Mouse (Mus musculus) kidney, adult 2 months (tissue): ENCODE results near the gene Grifin. TPM values are rescaled to one million over a fixed set of nuclear protein-coding genes. Genes with fewer than 3 reads are reported as not detected.

ENCODE experiments used
- DNase-seq: peaks from one replicate; pipeline ENCODE4 v3.0.0; 2021
- H3K27ac ChIP-seq: fragments of 200-500 bp; 2 replicates; pipeline ENCODE4 v1.5.1; 2012; ENCODE audit warnings: low read depth, low read length, control low read depth, inconsistent platforms; ENCODE audit not compliant: insufficient read depth
- H3K27me3 ChIP-seq: fragments of 200-500 bp; replicated peaks from 2 replicates; pipeline ENCODE4 v1.6.1; 2012; ENCODE audit warnings: mild to moderate bottlenecking, moderate library complexity, low read length, inconsistent platforms; ENCODE audit not compliant: control insufficient read depth, insufficient read depth
- H3K36me3 ChIP-seq: fragments of 200-500 bp; 2 replicates; pipeline ENCODE4 v1.6.1; 2012; ENCODE audit warnings: mild to moderate bottlenecking, moderate library complexity, low read length, inconsistent platforms; ENCODE audit not compliant: control insufficient read depth, insufficient read depth
- H3K4me1 ChIP-seq: fragments of 200-500 bp; 2 replicates; pipeline ENCODE4 v1.6.1; 2011; ENCODE audit warnings: low read length; ENCODE audit not compliant: control insufficient read depth, insufficient read depth
- H3K4me3 ChIP-seq: fragments of 200-500 bp; 2 replicates; pipeline ENCODE4 v1.5.1; 2011; ENCODE audit warnings: mild to moderate bottlenecking, low read depth, low read length, control low read depth; ENCODE audit not compliant: insufficient read depth
- CTCF ChIP-seq: fragments of 200-500 bp; conservative IDR thresholded peaks from 2 replicates; pipeline ENCODE4 v1.5.1; 2011; ENCODE audit warnings: low read depth, mild to moderate bottlenecking, control low read depth, low read length, moderate library complexity, mixed read lengths; ENCODE audit not compliant: insufficient read depth, insufficient read length
- POLR2A ChIP-seq: fragments of 200-500 bp; IDR thresholded peaks from one replicate; pipeline ENCODE4 v1.6.1; 2011; ENCODE audit warnings: low read depth, low read length, control low read depth
- WGBS: fragments of 180-500 bp; shearing (Covaris S2); methylation state at CpG from one replicate; pipeline ENCODE4 v1.1.7; 2018; 5-methylcytosine and 5-hydroxymethylcytosine counted together
- polyA plus RNA-seq: library from polyadenylated mRNA; depleted of rRNA; stranded (reverse); fragments of >200 nt; gene quantifications from 2 replicates; pipeline ENCODE4 v1.2.3, GENCODE M21; 2012

The Grifin gene
- polyA plus RNA-seq, 1 experiment, result not detected

DNA sequence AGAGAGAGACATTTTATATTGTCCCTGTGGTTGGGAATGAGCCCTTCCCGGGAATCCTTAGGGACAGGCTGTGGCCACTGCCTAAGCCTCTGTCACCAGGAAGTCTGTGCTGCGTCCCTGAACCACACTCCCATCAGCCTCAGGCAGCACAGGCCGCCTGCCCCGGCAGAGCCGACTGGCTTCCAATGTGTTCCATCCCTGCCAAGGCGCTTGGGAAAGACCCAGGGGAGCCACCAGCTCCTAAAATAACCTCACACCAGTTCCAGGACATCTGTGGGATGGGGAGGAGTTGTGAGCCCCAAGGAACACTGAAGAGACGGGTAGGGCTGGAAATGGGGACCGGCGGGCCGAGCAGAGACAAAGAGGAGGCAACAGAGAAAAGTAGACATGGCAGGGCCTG lies 6.8 kb upstream of the Grifin start:
- no peaks in the 10 kb centered on the region for H3K27me3 ChIP-seq
- no peaks in the 10 kb centered on the region for H3K36me3 ChIP-seq
- H3K27ac ChIP-seq, result peak overlapping the region; percentile 49; the same call in 1 of the 2 replicates
- no peak overlapping the region for H3K4me3 ChIP-seq
- TF ChIP-seq POLR2A (no peak), CTCF (no peak)
- WGBS, result 53% methylated on average over 10 of the region's 10 CpGs
- no peaks in the 10 kb centered on the region for H3K4me1 ChIP-seq
- DNase-seq, result peak; percentile 75

DNA sequence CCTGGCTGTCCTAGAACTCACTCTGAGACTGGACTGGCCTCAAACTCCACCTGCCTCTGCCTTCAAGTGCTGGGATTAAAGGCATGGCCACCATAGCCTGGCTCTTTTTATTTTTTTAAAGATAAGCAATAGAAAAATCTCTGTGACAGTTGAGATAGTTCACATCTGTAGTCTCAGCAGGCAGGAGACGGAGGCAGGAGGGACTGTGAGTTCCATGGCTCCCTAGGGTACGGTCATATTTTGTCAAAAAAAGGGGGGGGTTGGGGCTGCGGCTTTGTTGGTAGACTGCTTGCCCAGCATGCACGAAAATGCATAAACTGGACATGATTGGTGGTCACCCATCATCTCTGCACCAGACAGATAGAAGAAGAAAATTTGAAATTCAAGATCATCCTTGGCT lies 6.3 kb upstream of the Grifin start:
- H3K27ac ChIP-seq, result no peak overlapping the region
- H3K4me1 ChIP-seq, result no peaks in the 10 kb centered on the region
- no peak overlapping the region for H3K4me3 ChIP-seq
- no peaks in the 10 kb centered on the region for H3K27me3 ChIP-seq
- 75% methylated on average over 4 of the region's 4 CpGs for WGBS
- no peaks in the 10 kb centered on the region for H3K36me3 ChIP-seq
- TF ChIP-seq CTCF, result no peak
- TF ChIP-seq POLR2A, result no peak
- DNase-seq, result no peak

DNA sequence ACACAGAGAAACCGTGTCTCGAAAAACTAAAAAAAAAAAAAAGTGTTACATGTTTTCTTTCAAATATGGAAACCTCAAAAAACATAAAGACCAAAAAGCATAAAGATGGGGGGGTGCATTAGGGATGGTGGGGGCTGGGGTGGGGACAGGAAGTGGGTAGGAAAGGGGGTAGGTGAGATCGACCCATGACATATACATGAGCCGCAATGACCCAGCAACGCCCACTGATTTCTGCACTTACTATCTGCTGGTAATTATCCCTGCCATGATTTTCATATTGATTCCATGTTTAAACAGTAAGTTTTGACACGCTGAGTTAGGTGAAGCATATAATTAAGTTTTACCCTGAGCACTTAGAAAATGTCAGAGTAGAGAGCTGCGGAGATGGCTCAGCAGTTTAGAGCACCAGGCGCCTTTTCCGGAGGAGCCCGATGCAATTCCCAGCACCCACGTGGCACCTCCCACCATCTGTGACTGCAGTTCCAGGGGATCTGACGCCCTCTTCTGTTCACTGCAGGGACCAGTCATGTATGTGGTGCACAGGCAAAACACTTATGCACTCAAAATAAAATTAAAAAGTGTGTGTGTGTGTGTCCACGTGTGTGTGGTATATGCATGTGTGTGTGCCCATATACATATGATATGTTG lies 5.5 kb upstream of the Grifin start:
- Histone ChIP-seq H3K4me1 (no peaks in the 10 kb centered on the region), H3K27me3 (no peaks in the 10 kb centered on the region), H3K4me3 (no peak overlapping the region), H3K36me3 (no peaks in the 10 kb centered on the region), H3K27ac (no peak overlapping the region)
- DNase-seq, result no peak
- WGBS, result 89% methylated on average over 13 of the region's 13 CpGs
- TF ChIP-seq POLR2A (no peak), CTCF (no peak)

DNA sequence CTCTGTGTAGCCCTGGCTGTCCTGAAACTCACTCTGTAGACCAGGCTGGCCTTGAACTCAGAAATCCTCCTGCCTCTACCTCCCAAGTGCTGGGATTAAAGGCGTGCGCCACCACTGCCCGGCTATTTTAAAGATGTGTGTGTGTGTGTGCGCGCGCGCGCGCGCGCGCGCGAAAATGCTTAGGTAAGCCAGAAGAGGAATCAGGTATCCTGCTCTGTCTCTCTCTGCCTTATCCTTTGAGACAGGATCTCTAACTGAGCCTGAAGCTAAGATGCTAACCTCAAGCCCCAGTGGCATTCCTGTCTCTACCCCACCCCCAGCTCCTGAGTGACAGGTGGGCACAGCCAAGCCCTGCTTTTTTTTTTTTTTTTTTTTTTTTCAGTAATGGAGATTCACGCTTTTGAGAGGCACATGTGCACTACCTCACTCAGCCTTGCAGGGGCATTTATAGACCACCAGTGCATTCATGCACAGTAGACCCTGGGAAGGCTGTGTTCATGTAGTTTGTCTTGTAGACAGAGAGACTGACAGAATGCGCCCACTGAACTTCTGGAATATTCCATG lies 4.2 kb upstream of the Grifin start:
- TF ChIP-seq CTCF (no peak), POLR2A (no peak)
- DNase-seq, result no peak
- whole genome bisulfite sequencing, result 83% methylated on average over 16 of the region's 16 CpGs
- H3K27me3 ChIP-seq, result no peaks in the 10 kb centered on the region
- no peaks in the 10 kb centered on the region for H3K36me3 ChIP-seq
- no peaks in the 10 kb centered on the region for H3K4me1 ChIP-seq
- H3K27ac ChIP-seq, result no peak overlapping the region
- no peak overlapping the region for H3K4me3 ChIP-seq

DNA sequence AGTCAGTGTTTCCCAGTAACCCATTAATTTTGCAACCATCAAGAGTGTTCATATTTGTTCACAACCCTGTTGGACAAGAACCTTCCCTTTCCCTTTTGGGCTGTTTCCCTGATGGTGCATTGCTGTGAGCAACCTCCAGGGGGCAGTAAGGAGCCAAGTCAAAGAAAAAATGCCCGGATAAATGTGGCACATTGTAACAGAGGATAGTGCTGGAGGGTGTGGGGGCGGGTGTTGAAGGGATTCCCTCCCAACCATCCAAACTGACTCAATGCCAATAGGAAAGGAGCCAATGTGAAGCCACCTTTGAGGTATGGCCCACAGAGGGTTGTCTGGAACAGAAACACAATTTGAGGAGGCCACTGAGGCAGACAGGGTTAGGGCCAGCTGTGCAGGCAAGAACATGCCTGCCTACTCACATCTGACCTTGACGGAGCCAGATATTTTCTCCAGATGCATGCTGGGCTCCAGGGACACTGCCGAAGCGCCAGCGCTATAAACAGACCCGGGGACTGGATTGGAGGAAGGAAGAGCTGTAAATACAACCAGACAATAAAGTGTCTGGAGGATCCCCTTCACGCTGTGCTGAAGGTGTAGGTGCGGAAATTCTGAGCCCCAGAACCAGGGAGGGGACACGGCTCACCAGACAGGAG lies 3.6 kb upstream of the Grifin start:
- 15% methylated on average over 10 of the region's 10 CpGs for WGBS
- Histone ChIP-seq H3K27me3 (no peaks in the 10 kb centered on the region), H3K27ac (no peak overlapping the region), H3K4me1 (no peaks in the 10 kb centered on the region), H3K36me3 (no peaks in the 10 kb centered on the region), H3K4me3 (no peak overlapping the region)
- TF ChIP-seq CTCF, result peak; percentile 84
- no peak for TF ChIP-seq POLR2A
- DNase-seq, result peak; percentile 73

DNA sequence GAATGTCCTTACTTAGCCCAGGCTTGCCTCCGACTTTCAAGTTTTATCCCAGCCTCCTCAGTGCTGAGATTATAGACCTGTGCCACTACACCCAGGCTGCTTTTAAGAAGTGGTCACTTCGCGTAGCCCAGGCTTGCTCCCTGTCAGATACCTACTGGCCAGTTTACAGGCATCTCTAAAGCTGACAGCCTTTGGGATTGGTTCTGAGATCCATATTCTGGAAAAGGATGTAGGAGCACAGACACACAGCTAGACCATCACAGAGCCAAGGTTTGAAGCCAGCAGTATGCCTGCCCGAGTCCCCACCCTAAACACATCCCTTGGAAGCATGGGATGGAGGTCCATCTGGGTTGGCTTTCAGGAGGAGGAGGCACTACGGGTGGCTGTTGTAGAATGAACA lies 2.9 kb upstream of the Grifin start:
- no peaks in the 10 kb centered on the region for H3K4me1 ChIP-seq
- no peak for DNase-seq
- no peaks in the 10 kb centered on the region for H3K36me3 ChIP-seq
- WGBS, result 89% methylated on average over 5 of the region's 5 CpGs
- no peak overlapping the region for H3K4me3 ChIP-seq
- no peak for TF ChIP-seq POLR2A
- TF ChIP-seq CTCF, result no peak
- H3K27me3 ChIP-seq, result no peaks in the 10 kb centered on the region
- no peak overlapping the region for H3K27ac ChIP-seq

DNA sequence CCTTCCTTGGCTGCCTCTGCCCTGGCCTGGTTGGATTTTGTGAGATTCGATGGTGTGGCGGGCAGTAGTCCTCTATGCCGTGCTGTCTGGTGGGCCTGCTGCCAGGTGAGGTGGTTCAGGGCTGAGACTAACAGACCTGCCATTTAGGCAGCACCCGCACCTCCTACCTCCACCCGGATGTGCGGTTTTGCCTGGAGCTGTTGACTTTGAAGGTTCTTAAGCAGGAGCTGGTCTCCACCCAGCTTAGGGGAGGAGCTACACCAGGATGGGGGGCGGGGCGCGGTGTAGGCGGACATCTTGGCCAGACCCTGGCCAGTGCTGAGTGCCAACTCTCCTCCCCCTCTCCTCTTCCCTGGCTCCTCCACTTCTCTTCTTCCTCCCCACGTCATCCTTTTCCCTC lies 2.5 kb upstream of the Grifin start:
- Histone ChIP-seq H3K4me1 (no peaks in the 10 kb centered on the region), H3K27me3 (no peaks in the 10 kb centered on the region), H3K36me3 (no peaks in the 10 kb centered on the region), H3K27ac (no peak overlapping the region), H3K4me3 (no peak overlapping the region)
- WGBS, result 45% methylated on average over 11 of the region's 11 CpGs
- TF ChIP-seq CTCF (no peak), POLR2A (no peak)
- DNase-seq, result peak; percentile 75

DNA sequence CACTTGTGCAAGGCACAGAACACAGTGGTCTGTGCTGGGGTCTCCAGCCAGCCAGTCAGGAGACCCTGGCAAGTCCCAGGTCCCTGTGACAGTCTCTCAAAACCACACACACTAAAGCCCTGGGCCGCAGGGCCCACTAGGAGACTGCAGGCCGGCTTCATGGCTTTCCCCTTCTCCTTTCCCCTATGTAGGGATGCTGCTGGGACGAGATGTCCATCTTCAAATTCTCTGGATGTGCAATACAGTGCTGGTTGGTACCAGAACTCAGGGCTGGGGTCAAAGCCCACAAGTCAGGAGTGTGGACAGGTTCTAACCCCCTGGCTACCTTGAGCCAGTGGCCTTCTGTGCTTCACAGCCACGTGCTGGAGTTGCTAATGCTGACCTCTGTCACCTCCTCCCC lies 1.4 kb upstream of the Grifin start:
- no peaks in the 10 kb centered on the region for H3K36me3 ChIP-seq
- no peak overlapping the region for H3K4me3 ChIP-seq
- WGBS, result 88% methylated on average over 4 of the region's 4 CpGs
- no peak for DNase-seq
- H3K27me3 ChIP-seq, result no peaks in the 10 kb centered on the region
- TF ChIP-seq POLR2A (no peak), CTCF (no peak)
- H3K4me1 ChIP-seq, result no peaks in the 10 kb centered on the region
- H3K27ac ChIP-seq, result no peak overlapping the region
